Mouse (Mus musculus) hindbrain, embryonic 11.5 days (tissue): Measurements from ENCODE around the gene Actr8. TPM values are rescaled to one million over a fixed set of nuclear protein-coding genes. Genes with fewer than 3 reads are reported as not detected.

Experiments
- polyA plus RNA-seq: library from polyadenylated mRNA; unstranded; fragments of >200 nt; fragmentation: Nextera tagmentation; extraction: Ambion mirVana; gene quantifications from 2 replicates; pipeline ENCODE4 v1.2.1, GENCODE M21; 2014

Actr8 gene
- polyA plus RNA-seq, 1 experiment from 2014 or later = 81.8 TPM

Other genes with a start within 250 kb of the Actr8 start
- 314 and 327 TPM in 2 replicates for gene Selenok, start 10.0 kb upstream of the Actr8 start, polyA plus RNA-seq
- 0.96 and 0.97 TPM in 2 replicates for gene Il17rb, start 30.6 kb downstream of the Actr8 start, polyA plus RNA-seq
- 0.04 TPM in 1 of 2 replicates, not detected in the other for gene Chdh, start 30.7 kb downstream of the Actr8 start, polyA plus RNA-seq